Mouse (Mus musculus) layer of hippocampus, postnatal 36 days (tissue): ENCODE results near the gene 1700018G05Rik. TPM values are rescaled to one million over a fixed set of nuclear protein-coding genes. Genes with fewer than 3 reads are reported as not detected.
"Not testable (repeated sequence)": the region's sequence is repeated elsewhere in the genome, so short reads cannot be mapped to it uniquely, and the experiment has no call there.

Experiments
- DNase-seq, 2 experiments: peaks; one replicate each; pipeline ENCODE4 v3.0.0; 2022
- total RNA-seq, 2 experiments: library from RNA; stranded (reverse); gene quantifications; 2 replicates each; pipeline ENCODE4 v1.2.3; 2021

The 1700018G05Rik gene
- not detected for total RNA-seq

- not testable (repeated sequence) for DNase-seq
Observed at GRCm38 (mm10) chrX:102928072-102928471, at the start of gene 1700018G05Rik. 1700018G05Rik (plus strand) TSS chrX:102928372.

GRCm38 (mm10) chrX:102908587-102908986 lies 19.6 kb upstream of the 1700018G05Rik start, which contains the start of the genes Dmrtc1a and 1700011M02Rik:
Dmrtc1a (minus strand) TSS chrX:102908687.
1700011M02Rik (plus strand) TSS chrX:102908905.
- DNase-seq = not testable (repeated sequence)

- DNase-seq = not testable (repeated sequence)
Observed at GRCm38 (mm10) chrX:102914823-102915222, 13.3 kb upstream of the 1700018G05Rik start.

- DNase-seq = peak; percentile 16 to 17
Observed at GRCm38 (mm10) chrX:102926707-102927106, 1.5 kb upstream of the 1700018G05Rik start.

GRCm38 (mm10) chrX:102932992-102933570 lies 4.9 kb downstream of the 1700018G05Rik start:
- DNase-seq = peak in 1 of 2 experiments; percentile 5

GRCm38 (mm10) chrX:102933571-102934394 lies 5.6 kb downstream of the 1700018G05Rik start:
- peak; percentile 51 to 58 for DNase-seq

- no peak for DNase-seq
Observed at GRCm38 (mm10) chrX:102934395-102934764, 6.2 kb downstream of the 1700018G05Rik start.

- DNase-seq = no peak
Observed at GRCm38 (mm10) chrX:102936743-102937142, 8.6 kb downstream of the 1700018G05Rik start.

GRCm38 (mm10) chrX:102950136-102950535 lies 22.0 kb downstream of the 1700018G05Rik start:
- DNase-seq = peak; percentile 16 to 20

- DNase-seq = no peak
Observed at GRCm38 (mm10) chrX:102958917-102959316, 30.7 kb downstream of the 1700018G05Rik start.

GRCm38 (mm10) chrX:102960581-102960980 lies 32.4 kb downstream of the 1700018G05Rik start:
- no peak for DNase-seq

Other genes with a start within 250 kb of the 1700018G05Rik start
- not detected for gene Gm3880, start 241.4 kb upstream of the 1700018G05Rik start, total RNA-seq
- not detected for gene Gm9112, start 220.7 kb upstream of the 1700018G05Rik start, total RNA-seq
- gene Dmrtc1b, start 220.5 kb upstream of the 1700018G05Rik start, total RNA-seq = not detected
- not detected for gene Dmrtc1c1, start 125.4 kb upstream of the 1700018G05Rik start, total RNA-seq
- not detected for gene Dmrtc1c2, start 73.8 kb upstream of the 1700018G05Rik start, total RNA-seq
- not detected for gene 1700031F05Rik, start 60.4 kb upstream of the 1700018G05Rik start, total RNA-seq
- 1 to 10 TPM; 5.0 to 5.3 TPM for gene Dmrtc1a, start 19.7 kb upstream of the 1700018G05Rik start, total RNA-seq
- gene 1700011M02Rik, start 19.5 kb upstream of the 1700018G05Rik start, total RNA-seq = not detected